Mouse (Mus musculus) lung, postnatal 10 days (tissue): ENCODE measurements around the gene Stx2.

Experiments used
- DNase-seq: peaks from one replicate; pipeline ENCODE4 v3.0.0; 2021

Gene Stx2

GRCm38 (mm10) chr5:128952291-128953195, 55.8 kb downstream of the Stx2 start:
- DNase-seq: no peak

GRCm38 (mm10) chr5:128951472-128951871, 56.9 kb downstream of the Stx2 start:
- DNase-seq: no peak

GRCm38 (mm10) chr5:128947093-128947492, 61.3 kb downstream of the Stx2 start:
- DNase-seq: peak; percentile 20

- DNase-seq: no peak
Observed at GRCm38 (mm10) chr5:128940436-128940835, 67.9 kb downstream of the Stx2 start.

GRCm38 (mm10) chr5:128935359-128935899, 72.9 kb downstream of the Stx2 start:
- no peak for DNase-seq
